Mouse (Mus musculus) neural tube, embryonic 13.5 days (tissue): ENCODE measurements around the gene Vamp1. TPM values are rescaled to one million over a fixed set of nuclear protein-coding genes. Genes with fewer than 3 reads are reported as not detected.

ENCODE experiments used
- ATAC-seq: fragments of 200-750 bp; cut with Nextera tagmentation; 2 replicates; pipeline ENCODE4 v1.8.0; 2017; ENCODE audit warnings: low read depth, mild to moderate bottlenecking, moderate TSS enrichment, moderate library complexity
- H3K27ac ChIP-seq: fragments of 300-500 bp; sonication (generic); replicated peaks from 2 replicates; pipeline ENCODE4 v1.5.1; 2015; ENCODE audit warnings: moderate library complexity, mild to moderate bottlenecking, inconsistent platforms
- H3K27me3 ChIP-seq: fragments of 300-500 bp; sonication (generic); 2 replicates; pipeline ENCODE4 v1.6.1; 2015; ENCODE audit warnings: mild to moderate bottlenecking, inconsistent platforms
- H3K36me3 ChIP-seq: fragments of 300-500 bp; sonication (generic); 2 replicates; pipeline ENCODE4 v1.6.1; 2015; ENCODE audit warnings: mild to moderate bottlenecking, inconsistent platforms
- H3K4me1 ChIP-seq: fragments of 300-500 bp; sonication (generic); replicated peaks from 2 replicates; pipeline ENCODE4 v1.6.1; 2015; ENCODE audit warnings: inconsistent platforms
- H3K4me2 ChIP-seq: fragments of 300-500 bp; sonication (generic); 2 replicates; pipeline ENCODE4 v1.6.1; 2015; ENCODE audit warnings: inconsistent platforms, mild to moderate bottlenecking, moderate library complexity
- H3K4me3 ChIP-seq: fragments of 300-500 bp; sonication (generic); 2 replicates; pipeline ENCODE4 v1.5.1; 2015; ENCODE audit warnings: mild to moderate bottlenecking, inconsistent platforms
- H3K9ac ChIP-seq: fragments of 300-500 bp; sonication (generic); 2 replicates; pipeline ENCODE4 v1.6.1; 2015; ENCODE audit warnings: moderate library complexity, mild to moderate bottlenecking, inconsistent platforms
- H3K9me3 ChIP-seq: fragments of 300-500 bp; sonication (generic); 2 replicates; pipeline ENCODE4 v1.6.1; 2016; ENCODE audit warnings: inconsistent platforms
- WGBS: fragments of 180-500 bp; shearing (Covaris S2); methylation state at CpG from one replicate; pipeline ENCODE4 v1.1.7; 2015; 5-methylcytosine and 5-hydroxymethylcytosine counted together
- polyA plus RNA-seq: library from polyadenylated mRNA; unstranded; fragments of >200 nt; fragmentation: Nextera tagmentation; extraction: Ambion mirVana; gene quantifications from 2 replicates; pipeline ENCODE4 v1.2.1, GENCODE M21; 2015

The Vamp1 gene
- 16.2 and 17.1 TPM in 2 replicates for polyA plus RNA-seq

DNA sequence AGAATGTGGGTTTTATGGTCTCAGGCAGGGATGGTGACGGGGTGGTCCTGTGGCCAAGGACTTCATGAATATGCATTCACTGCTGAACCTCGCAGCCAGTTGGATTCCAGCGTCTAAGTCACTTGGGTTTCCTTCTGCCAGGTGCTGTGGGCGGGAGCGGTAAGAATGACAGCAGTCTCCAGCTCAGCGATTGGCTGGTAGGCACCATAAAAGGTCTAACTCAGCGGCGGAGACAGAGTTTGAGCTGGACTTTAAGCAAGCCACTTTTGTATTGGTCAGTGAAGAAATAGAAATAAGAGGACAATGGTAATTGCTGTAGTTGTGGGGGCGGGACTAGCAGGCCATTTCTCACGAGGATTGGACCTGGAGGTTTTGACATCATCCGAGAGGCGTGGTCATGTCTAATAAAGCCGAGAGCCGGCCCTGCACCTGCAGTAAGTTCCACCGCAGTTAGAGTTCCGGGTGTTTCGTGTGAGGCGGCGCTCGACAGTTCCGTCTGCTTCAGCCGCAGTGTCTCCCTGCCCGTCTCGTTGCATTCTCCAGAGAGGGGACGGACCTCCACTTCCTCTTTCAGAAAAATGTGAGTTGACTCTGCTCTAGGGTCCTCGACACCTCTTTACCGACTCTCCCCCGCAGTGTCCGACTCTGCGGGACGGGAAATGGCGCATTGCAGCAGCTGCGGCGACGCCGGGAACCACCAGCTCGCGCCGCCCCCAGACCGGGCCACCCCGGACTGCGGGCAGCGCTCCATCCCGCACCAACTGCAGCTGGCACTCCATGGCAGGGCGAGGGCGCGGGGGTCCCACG is at the start of gene Vamp1:
Gene Vamp1, plus strand, starts transcription at position 404 of the 807 bp plus-strand sequence.
- peaks cover 13% of the 10 kb centered on the region for H3K4me1 ChIP-seq
- H3K4me2 ChIP-seq: peak within 1 kb of the TSS; percentile 92
- peak within 1 kb of the TSS; percentile 71 for H3K4me3 ChIP-seq
- H3K27ac ChIP-seq: peak within 1 kb of the TSS; percentile 83
- H3K9me3 ChIP-seq: no peaks in the 10 kb centered on the region
- ATAC-seq: peak; percentile 98
- under 1% methylated on average over 48 of the region's 48 CpGs for WGBS
- H3K27me3 ChIP-seq: peaks cover 30% of the 10 kb centered on the region
- peak within 1 kb of the TSS; percentile 90 for H3K9ac ChIP-seq
- H3K36me3 ChIP-seq: 0 out of 2 replicates have a peak, but pooled peaks cover 6% of the 10 kb centered on the region

DNA sequence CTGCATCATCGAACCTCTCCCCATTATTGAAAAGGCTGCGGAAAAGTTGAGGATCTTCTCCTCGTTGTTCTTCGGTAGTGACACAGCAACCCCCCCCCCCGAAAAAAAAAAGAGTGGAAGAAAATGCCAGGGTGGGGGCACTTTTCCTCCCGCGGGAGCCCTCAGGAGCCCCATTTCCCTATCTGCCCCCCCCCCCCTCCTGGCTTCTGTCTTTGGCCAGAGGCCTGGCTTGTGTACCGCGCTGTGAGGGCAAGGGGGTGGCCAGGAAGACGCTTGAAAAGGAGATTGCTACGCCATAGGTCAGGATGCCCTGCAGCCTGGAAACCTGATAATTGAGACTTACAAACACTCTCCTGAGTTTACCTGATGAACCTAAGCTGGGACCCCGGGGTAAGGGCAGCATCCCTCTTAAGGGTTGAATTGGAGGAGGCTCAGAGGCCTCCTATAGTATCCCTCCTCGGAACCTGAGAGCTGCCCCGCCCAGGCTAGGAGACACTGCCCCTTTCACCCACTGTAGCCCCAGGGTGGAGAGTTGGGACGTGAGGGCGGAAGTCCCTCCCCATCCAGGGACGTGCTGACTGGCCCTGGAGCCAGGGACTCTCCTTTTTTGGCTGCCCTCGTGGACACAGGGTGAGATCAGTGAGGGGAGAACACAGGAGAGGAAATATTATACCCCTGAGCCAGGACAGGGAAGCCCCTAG is 49.1 kb upstream of the Vamp1 start, which contains the start of gene Gapdh:
Gene Gapdh, minus strand, starts transcription at position 417 of the 701 bp plus-strand sequence.
- under 1% methylated on average over 18 of the region's 18 CpGs for WGBS
- ATAC-seq: peak; percentile 18
- Histone ChIP-seq H3K27me3 (no peaks in the 10 kb centered on the region), H3K4me2 (peak within 1 kb of the TSS; percentile 97), H3K9me3 (no peaks in the 10 kb centered on the region), H3K27ac (peak within 1 kb of the TSS; percentile 95), H3K4me3 (peak within 1 kb of the TSS; percentile 98), H3K9ac (peak within 1 kb of the TSS; percentile 97), H3K36me3 (peaks cover 57% of the 10 kb centered on the region), H3K4me1 (peaks cover 47% of the 10 kb centered on the region)

DNA sequence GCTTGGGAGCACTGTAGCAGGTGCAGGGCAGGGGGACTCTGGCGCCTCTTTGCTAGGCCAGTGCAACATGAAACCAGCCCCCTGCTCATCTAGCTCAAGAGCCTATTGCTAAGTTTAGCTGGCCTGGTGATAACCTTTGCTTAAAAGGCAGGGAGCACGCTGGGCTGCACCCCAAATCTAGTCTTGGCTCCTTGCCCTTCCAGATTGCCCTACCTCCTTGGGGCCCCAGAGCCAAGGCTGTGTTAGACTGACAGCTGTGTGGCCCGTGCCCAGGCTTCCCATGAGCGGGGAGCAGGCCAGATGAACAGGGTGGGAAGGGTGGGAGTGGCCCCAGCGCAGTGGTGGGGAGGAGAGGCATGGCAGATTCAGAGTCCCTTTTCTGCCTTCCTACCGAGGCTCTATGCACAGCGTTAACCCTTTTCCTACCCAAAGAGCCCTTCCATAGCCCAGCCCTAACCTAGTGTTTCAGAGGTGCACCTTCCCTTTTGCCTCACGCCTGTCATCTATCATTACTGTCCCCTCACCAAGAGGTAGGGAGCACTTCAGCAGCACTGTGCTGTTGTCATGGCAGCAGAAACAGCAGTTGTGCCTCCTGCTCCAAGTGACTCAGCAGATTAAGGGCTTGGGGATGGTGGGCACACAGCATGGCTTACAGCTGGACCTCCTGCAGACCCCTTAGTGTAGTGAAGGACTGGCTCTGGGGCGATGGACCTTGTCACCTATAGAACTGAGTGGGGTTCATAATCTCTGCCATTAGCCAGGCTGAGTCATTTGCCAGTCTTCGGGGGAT is 48.3 kb upstream of the Vamp1 start:
- peaks cover 42% of the 10 kb centered on the region for H3K4me1 ChIP-seq
- H3K36me3 ChIP-seq: peaks cover 61% of the 10 kb centered on the region
- H3K9me3 ChIP-seq: no peaks in the 10 kb centered on the region
- peak overlapping the region; percentile 97 for H3K9ac ChIP-seq
- WGBS: 17% methylated on average over 10 of the region's 10 CpGs
- H3K4me3 ChIP-seq: peak overlapping the region; percentile 98; the same call in 1 of the 2 replicates
- H3K27me3 ChIP-seq: no peaks in the 10 kb centered on the region
- H3K4me2 ChIP-seq: peak overlapping the region; percentile 97
- ATAC-seq: no peak
- H3K27ac ChIP-seq: peak overlapping the region; percentile 95

DNA sequence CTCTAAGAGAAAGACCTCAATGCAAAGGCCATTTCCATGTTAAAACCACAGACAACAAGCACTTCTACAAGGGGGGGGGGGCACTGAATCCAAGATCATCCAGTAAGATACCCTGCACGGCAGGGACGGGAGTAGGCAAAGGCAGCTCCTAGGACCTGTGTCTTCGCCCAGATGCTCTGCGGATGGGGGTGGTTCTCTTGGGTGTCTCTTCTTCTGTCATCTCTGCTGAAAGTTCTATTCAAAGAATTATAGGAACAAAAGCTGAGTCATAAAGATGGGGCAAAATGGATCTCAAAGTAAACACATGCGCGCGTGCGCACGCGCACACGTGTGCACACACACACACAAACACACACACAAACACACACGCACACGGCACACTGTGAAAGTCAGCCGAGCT is 47.3 kb upstream of the Vamp1 start:
- Histone ChIP-seq H3K4me2 (no peak overlapping the region), H3K4me3 (no peak overlapping the region), H3K27me3 (no peaks in the 10 kb centered on the region), H3K9me3 (no peaks in the 10 kb centered on the region), H3K36me3 (peaks cover 65% of the 10 kb centered on the region), H3K27ac (no peak overlapping the region), H3K9ac (no peak overlapping the region), H3K4me1 (peaks cover 36% of the 10 kb centered on the region)
- 90% methylated on average over 14 of the region's 14 CpGs for WGBS
- no peak for ATAC-seq

DNA sequence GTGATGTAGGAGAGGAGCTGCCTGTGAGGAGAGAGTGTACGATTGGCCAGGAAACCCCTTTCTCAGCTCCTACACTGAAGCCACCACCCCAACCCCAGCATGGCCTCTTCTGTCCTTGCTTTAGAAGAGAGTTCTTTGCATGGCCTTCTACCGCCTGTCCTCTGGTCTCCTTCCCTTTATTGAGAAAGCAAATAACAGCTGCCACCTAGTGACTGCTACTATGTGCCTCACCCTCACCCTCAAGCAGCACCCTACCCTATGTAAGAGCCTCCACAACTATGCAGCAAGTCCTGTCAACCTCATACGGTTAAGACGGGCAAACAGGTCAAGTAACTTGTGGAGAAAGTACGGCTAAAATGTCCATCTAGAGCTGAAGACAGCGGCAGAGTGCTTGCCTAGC is 45.2 kb upstream of the Vamp1 start:
- peaks cover 22% of the 10 kb centered on the region for H3K4me1 ChIP-seq

DNA sequence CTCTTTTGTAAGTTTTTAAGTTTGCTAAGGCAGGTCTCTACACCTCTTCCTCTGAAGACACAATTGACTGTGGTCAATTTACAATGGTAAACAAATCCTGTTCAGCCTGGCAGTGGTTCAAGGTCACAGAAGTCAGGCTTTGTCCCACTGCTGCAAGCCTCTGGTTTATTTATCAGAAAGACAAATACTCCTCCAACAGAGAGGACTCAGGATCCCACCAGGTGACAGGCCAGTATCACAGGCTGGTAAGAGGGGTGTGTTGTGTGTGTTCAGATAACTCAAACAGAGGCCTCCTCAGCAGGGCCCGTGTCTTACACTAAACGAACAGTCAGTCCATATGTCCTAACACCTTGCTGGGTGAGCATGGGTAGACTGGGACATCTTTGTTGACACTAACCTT is 42.9 kb upstream of the Vamp1 start:
- peaks cover 100% of the 10 kb centered on the region for H3K36me3 ChIP-seq
- H3K9me3 ChIP-seq: no peaks in the 10 kb centered on the region
- WGBS: 94% methylated on average over 2 of the region's 2 CpGs
- H3K4me2 ChIP-seq: no peak overlapping the region
- peaks cover 4% of the 10 kb centered on the region for H3K4me1 ChIP-seq
- no peak overlapping the region for H3K4me3 ChIP-seq
- H3K27ac ChIP-seq: no peak overlapping the region
- ATAC-seq: no peak
- no peaks in the 10 kb centered on the region for H3K27me3 ChIP-seq
- no peak overlapping the region for H3K9ac ChIP-seq

More for the DNA sequence above, 45.2 kb upstream of the Vamp1 start:
- no peak for ATAC-seq
- Histone ChIP-seq H3K4me2 (no peak overlapping the region), H3K9ac (no peak overlapping the region), H3K36me3 (peaks cover 81% of the 10 kb centered on the region), H3K9me3 (no peaks in the 10 kb centered on the region), H3K27ac (no peak overlapping the region), H3K27me3 (no peaks in the 10 kb centered on the region), H3K4me3 (no peak overlapping the region)
- WGBS: 89% methylated on average over 6 of the region's 6 CpGs

DNA sequence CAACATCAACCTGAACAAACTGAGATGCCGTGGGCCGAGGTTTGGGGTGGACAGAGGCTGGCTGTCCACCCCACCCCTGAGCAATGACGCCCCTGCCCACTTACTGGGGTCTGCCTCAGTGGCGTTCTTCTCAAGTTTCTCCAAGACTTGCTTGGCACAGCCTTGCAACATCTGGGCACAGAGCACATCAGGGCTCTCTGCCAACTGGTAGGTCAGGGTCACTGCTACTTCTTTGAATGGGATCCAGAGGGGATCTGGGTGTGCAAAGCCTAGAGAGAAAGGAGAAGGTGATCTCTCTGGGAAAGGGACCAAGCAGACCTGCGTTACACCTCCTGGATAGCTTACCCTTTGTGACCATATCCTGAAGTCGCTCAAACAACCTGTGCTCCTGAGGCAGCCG is 42.1 kb upstream of the Vamp1 start:
- Histone ChIP-seq H3K4me2 (no peak overlapping the region), H3K4me3 (no peak overlapping the region), H3K27me3 (no peaks in the 10 kb centered on the region), H3K4me1 (no peaks in the 10 kb centered on the region), H3K9ac (no peak overlapping the region), H3K36me3 (peaks cover 100% of the 10 kb centered on the region), H3K27ac (no peak overlapping the region), H3K9me3 (no peaks in the 10 kb centered on the region)
- no peak for ATAC-seq
- WGBS: 95% methylated on average over 7 of the region's 7 CpGs

DNA sequence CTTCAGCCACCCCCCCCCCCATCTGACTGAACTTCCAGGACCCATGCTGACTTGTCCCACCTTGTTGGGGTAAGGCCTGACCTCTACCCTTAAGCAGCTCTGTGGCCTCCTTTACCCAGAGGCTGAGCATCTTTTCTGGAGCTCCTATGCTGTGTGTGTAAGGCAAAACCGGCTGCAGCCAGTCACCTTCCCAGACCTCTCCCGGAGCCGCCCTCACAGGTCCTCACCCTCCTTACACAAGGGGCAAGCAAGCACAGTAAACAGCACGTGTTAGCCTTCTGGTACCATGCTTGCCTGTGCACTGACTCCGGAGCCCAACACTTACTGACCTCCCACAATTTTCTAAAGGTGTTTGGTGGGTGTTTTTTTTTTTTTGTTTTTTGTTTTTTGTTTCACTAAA is 39.9 kb upstream of the Vamp1 start:
- ATAC-seq: no peak
- H3K27me3 ChIP-seq: no peaks in the 10 kb centered on the region
- H3K27ac ChIP-seq: no peak overlapping the region
- H3K9me3 ChIP-seq: no peaks in the 10 kb centered on the region
- 94% methylated on average over 5 of the region's 5 CpGs for WGBS
- H3K9ac ChIP-seq: no peak overlapping the region
- H3K36me3 ChIP-seq: peaks cover 100% of the 10 kb centered on the region
- H3K4me1 ChIP-seq: no peaks in the 10 kb centered on the region
- no peak overlapping the region for H3K4me2 ChIP-seq
- H3K4me3 ChIP-seq: no peak overlapping the region

DNA sequence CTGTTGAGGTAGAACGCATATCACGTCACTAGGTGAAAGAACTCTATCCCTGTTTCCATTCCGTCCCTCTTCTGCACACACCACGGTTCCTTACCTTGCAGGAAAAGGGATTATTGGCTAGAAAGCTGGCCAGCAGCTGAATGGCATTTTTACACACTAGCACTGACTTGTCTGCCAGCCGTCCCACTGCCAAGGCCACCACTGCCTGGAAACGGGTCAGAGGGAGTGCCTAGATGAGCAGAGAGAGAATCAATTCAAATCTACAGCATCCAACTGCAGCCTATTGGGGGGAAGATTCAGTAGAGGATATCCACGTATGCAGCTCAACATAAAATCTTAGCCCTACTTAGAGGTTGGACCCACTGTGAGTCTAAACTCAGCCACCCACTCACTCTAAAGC is 35.8 kb upstream of the Vamp1 start:
- ATAC-seq: no peak
- no peak overlapping the region for H3K27ac ChIP-seq
- no peak overlapping the region for H3K9ac ChIP-seq
- no peaks in the 10 kb centered on the region for H3K27me3 ChIP-seq
- 91% methylated on average over 7 of the region's 7 CpGs for WGBS
- H3K9me3 ChIP-seq: no peaks in the 10 kb centered on the region
- no peaks in the 10 kb centered on the region for H3K4me1 ChIP-seq
- no peak overlapping the region for H3K4me3 ChIP-seq
- no peak overlapping the region for H3K4me2 ChIP-seq
- H3K36me3 ChIP-seq: peaks cover 98% of the 10 kb centered on the region

DNA sequence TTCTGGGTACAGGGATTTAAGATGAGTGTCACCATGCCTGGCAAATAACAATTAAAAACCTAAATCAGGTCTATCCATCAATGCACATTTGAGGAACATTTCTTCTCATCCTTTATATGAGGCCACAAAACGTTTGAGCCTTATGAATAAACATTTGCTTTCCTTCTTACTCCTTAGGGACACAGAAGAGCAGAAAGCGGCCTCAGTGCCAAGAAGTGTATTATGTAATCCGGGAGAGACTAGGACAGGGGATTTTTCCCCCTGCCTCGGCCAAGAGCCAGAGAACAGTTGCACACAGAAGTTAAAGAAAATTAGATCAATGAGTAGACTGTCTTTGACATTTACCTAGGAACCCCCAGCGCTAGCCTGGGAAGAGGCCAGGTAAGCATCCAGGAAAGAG is 33.2 kb upstream of the Vamp1 start:
- Histone ChIP-seq H3K27me3 (no peaks in the 10 kb centered on the region), H3K9me3 (no peaks in the 10 kb centered on the region), H3K9ac (no peak overlapping the region), H3K27ac (no peak overlapping the region), H3K4me3 (no peak overlapping the region), H3K36me3 (peaks cover 98% of the 10 kb centered on the region), H3K4me2 (no peak overlapping the region), H3K4me1 (no peaks in the 10 kb centered on the region)
- ATAC-seq: no peak
- WGBS: 75% methylated on average over 5 of the region's 5 CpGs

DNA sequence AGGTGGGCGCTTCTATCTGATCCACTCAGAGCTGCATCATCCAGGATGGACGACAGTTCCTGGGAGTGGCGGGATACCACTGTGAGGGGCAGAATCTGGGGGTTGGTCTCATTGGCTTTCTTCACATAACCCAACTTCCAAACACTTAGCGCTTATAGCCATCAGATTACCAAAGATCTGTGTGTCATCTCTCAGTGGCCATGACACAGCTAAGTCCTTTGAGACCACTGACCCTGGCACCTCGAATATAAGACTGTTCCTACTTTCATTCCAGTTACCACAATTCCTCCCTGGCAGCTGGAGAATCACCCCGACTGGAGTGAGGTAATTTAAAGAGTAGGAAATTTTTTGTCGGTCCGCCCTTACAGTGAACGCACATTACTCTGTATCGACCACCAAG is 29.1 kb upstream of the Vamp1 start:
- no peak overlapping the region for H3K9ac ChIP-seq
- no peak overlapping the region for H3K4me3 ChIP-seq
- H3K27me3 ChIP-seq: no peaks in the 10 kb centered on the region
- WGBS: 96% methylated on average over 10 of the region's 10 CpGs
- no peak overlapping the region for H3K27ac ChIP-seq
- ATAC-seq: no peak
- peaks cover 17% of the 10 kb centered on the region for H3K4me1 ChIP-seq
- no peak overlapping the region for H3K4me2 ChIP-seq
- H3K9me3 ChIP-seq: no peaks in the 10 kb centered on the region
- peaks cover 82% of the 10 kb centered on the region for H3K36me3 ChIP-seq

DNA sequence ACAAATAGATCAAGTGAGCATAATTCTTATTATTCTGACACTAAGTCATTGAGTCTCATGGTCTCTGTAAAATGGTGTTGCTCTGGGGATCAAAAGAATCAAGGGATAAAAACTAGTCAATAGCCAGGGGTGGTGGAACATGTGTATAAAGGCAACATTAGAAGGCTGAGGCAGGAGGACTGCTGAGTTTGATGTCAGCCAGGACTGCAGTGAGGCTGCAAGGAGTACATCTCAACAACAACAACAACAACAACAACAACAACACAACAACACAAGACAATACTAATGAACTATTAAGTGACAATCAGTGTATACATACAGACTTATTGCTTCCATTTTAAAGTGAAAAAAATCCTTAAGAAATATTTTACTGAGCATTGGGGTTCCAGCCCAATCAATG is 24.5 kb upstream of the Vamp1 start:
- Histone ChIP-seq H3K4me3 (peak overlapping the region; percentile 74), H3K27me3 (no peaks in the 10 kb centered on the region), H3K27ac (peak overlapping the region; percentile 100), H3K9me3 (no peaks in the 10 kb centered on the region), H3K4me2 (peak overlapping the region; percentile 68), H3K36me3 (peaks cover 63% of the 10 kb centered on the region), H3K4me1 (peaks cover 29% of the 10 kb centered on the region), H3K9ac (peak overlapping the region; percentile 73)
- no peak for ATAC-seq
